Mouse (Mus musculus) midbrain, embryonic 16.5 days (tissue): ENCODE results near the gene Cabin1. TPM values are rescaled to one million over a fixed set of nuclear protein-coding genes. Genes with fewer than 3 reads are reported as not detected.
"Not testable (repeated sequence)": the region's sequence is repeated elsewhere in the genome, so short reads cannot be mapped to it uniquely, and the experiment has no call there.

Source experiments
- ATAC-seq: fragments of 200-750 bp; cut with Nextera tagmentation; 2 replicates; pipeline ENCODE4 v1.8.0; 2017; ENCODE audit warnings: moderate TSS enrichment
- H3K27ac ChIP-seq: fragments of 300-500 bp; sonication (generic); 2 replicates; pipeline ENCODE4 v1.5.1; 2014; ENCODE audit warnings: mild to moderate bottlenecking, low read length, mixed read lengths
- H3K27me3 ChIP-seq: fragments of 300-500 bp; sonication (generic); 2 replicates; pipeline ENCODE4 v1.6.1; 2014; ENCODE audit warnings: low read depth, low read length, mixed read lengths; ENCODE audit not compliant: control insufficient read depth, insufficient read depth
- H3K36me3 ChIP-seq: fragments of 300-500 bp; sonication (generic); 2 replicates; pipeline ENCODE4 v1.6.1; 2014; ENCODE audit warnings: mild to moderate bottlenecking, low read length, moderate library complexity, mixed read lengths; ENCODE audit not compliant: control insufficient read depth, insufficient read depth
- H3K4me1 ChIP-seq: fragments of 300-500 bp; sonication (generic); 2 replicates; pipeline ENCODE4 v1.6.1; 2014; ENCODE audit warnings: mild to moderate bottlenecking, low read length, mixed read lengths; ENCODE audit not compliant: control insufficient read depth, insufficient read depth
- H3K4me2 ChIP-seq: fragments of 300-500 bp; sonication (generic); 2 replicates; pipeline ENCODE4 v1.6.1; 2014; ENCODE audit warnings: mild to moderate bottlenecking, low read length, mixed read lengths
- H3K4me3 ChIP-seq: fragments of 300-500 bp; sonication (generic); 2 replicates; pipeline ENCODE4 v1.5.1; 2014; ENCODE audit warnings: low read depth, mild to moderate bottlenecking, low read length, moderate library complexity, mixed read lengths
- H3K9ac ChIP-seq: fragments of 300-500 bp; sonication (generic); 2 replicates; pipeline ENCODE4 v1.6.1; 2014; ENCODE audit warnings: low read depth, low read length, mixed read lengths
- H3K9me3 ChIP-seq: fragments of 300-500 bp; sonication (generic); replicated peaks from 2 replicates; pipeline ENCODE4 v1.6.1; 2014; ENCODE audit warnings: mild to moderate bottlenecking, low read length, mixed read lengths; ENCODE audit not compliant: control insufficient read depth, poor library complexity, severe bottlenecking
- WGBS: fragments of 180-500 bp; shearing (Covaris S2); extraction: QIAGEN DNeasy Blood & Tissue Kit; methylation state at CpG from one replicate; pipeline ENCODE4 v1.1.7; 2014; 5-methylcytosine and 5-hydroxymethylcytosine counted together
- polyA plus RNA-seq: library from polyadenylated mRNA; unstranded; fragments of >200 nt; fragmentation: Nextera tagmentation; extraction: Ambion mirVana; gene quantifications from 2 replicates; pipeline ENCODE4 v1.2.1, GENCODE M21; 2015

Gene Cabin1
- polyA plus RNA-seq, 1 experiment from 2014 or later = 32.7 TPM

DNA sequence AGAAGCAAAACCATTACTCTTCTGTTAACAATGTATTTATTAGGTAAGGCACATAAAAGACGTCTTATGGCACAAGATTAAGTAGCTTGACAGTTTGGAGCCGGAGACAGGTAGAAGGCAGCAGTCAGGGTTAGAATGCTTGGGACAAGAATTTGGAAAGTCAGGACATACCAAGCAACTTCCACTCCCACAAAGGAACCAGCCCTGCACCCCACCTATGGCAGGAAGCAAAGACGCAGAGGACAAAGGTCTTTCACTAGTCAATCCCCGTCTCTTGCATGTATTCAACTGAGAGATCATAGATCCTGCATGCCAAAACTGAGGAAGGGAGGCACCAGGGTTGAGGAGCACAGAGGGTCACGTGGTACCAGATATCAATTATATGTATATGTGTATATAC lies 10.0 kb upstream of the Cabin1 start:
- no peak overlapping the region for H3K4me3 ChIP-seq
- 0 out of 2 replicates have a peak, but pooled peaks cover 2% of the 10 kb centered on the region for H3K9me3 ChIP-seq
- 93% methylated on average over 5 of the region's 5 CpGs for WGBS

DNA sequence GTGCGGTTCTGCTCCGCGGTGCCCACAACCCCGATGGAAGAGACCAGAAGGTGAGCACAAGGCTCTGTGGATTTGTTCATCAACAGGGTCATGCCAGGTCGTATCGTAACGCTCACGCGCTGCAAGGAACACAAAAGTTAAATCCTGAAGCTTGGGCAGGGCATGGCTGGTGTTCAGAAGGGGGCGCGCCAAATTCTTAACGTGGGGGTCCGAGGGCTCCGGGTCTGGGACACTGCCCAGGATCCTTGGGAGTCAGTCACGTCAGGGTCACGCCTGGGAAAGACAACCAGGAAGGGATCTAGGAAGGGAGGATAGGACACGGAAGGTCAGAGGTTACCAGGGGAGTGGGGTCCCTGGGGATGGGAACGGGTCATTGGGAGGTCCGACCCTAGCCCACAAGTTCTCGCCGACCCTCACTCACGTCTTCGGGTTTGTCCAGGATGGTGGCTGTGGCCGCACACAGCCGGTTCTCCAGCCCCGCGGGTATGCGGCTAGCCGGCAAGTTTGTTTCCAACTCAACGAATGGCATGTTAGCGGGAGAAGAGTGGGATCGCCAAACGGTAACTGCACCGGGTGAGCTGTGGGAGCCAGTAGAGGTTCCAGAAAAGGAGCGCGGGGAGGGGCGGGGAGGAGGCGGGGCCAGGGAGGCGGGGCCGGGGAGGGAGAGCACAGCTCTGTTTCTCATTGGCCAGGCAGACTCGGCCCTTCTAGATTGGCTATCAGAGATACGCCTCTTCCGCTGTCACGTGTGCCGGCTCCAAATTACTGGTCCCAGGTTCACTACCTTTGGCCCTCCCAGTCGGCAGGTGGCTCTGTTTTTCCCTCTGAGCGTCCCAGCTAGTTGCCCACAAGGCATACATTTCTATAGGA lies 8.9 kb upstream of the Cabin1 start, which contains the start of gene Ddt:
Gene Ddt (minus strand): TSS at position 620 of the 870 bp plus-strand sequence.
- peaks cover 5% of the 10 kb centered on the region for H3K4me1 ChIP-seq
- H3K4me2 ChIP-seq = peak within 1 kb of the TSS; percentile 85
- no peaks in the 10 kb centered on the region for H3K9me3 ChIP-seq
- no peak within 1 kb of the TSS for H3K27ac ChIP-seq
- peak within 1 kb of the TSS; percentile 65 for H3K9ac ChIP-seq
- no peaks in the 10 kb centered on the region for H3K36me3 ChIP-seq
- H3K4me3 ChIP-seq = peak within 1 kb of the TSS; percentile 57
- WGBS = under 1% methylated on average over 46 of the region's 47 CpGs
- H3K27me3 ChIP-seq = peaks cover 11% of the 10 kb centered on the region; the same call in 1 of the 2 replicates
- ATAC-seq = peak; percentile 97

More for the DNA sequence above, 10.0 kb upstream of the Cabin1 start:
- H3K4me1 ChIP-seq = peaks cover 5% of the 10 kb centered on the region
- no peak overlapping the region for H3K4me2 ChIP-seq
- H3K36me3 ChIP-seq = no peaks in the 10 kb centered on the region
- H3K27ac ChIP-seq = no peak overlapping the region
- H3K9ac ChIP-seq = no peak overlapping the region
- ATAC-seq = no peak
- peaks cover 12% of the 10 kb centered on the region for H3K27me3 ChIP-seq

DNA sequence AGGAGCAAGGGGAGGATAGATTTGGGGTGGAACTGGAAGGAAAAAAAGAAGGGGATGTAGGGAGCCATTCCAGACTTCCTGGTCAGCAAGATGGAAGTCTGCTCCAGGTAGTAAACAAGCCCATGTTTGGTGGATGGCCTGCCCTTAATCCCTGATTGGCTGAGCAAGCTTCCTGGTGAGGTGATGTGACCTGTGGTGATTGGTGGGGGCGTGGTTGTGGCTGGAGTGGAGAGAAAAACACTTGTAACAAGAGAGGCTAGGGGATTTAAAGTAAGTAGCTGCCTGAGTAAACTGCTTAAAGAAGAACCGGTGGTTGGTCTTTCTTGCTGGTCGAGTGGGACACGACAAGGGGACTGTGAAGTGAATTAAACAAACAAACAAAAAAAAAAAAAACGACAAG lies 3.6 kb upstream of the Cabin1 start:
- 24% methylated on average over 5 of the region's 5 CpGs for WGBS
- H3K27me3 ChIP-seq, H3K9me3 ChIP-seq, H3K4me2 ChIP-seq, H3K27ac ChIP-seq, H3K9ac ChIP-seq, ATAC-seq, H3K36me3 ChIP-seq, H3K4me3 ChIP-seq: not testable (repeated sequence)
- H3K4me1 ChIP-seq = peaks cover 15% of the 10 kb centered on the region

DNA sequence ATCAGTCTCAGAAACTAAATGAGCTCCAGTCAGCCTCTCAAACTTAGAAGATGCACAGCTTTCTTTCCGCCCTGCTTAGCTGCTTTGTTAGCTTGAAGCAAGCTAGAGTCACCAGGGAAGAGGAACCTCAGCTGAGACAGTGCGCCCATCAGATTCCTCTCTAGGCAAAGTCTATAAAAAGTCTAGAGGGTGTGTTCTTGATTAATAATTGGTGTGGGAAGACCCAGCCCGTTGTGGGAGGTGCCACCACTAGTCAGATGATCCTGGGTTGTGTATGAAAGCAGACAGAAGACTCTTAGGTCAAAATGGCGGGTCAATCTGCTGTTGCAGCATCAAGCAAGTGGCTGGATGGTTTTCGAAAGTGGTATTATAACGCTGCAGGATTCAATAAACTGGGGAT lies 2.7 kb upstream of the Cabin1 start:
- no peak for ATAC-seq
- no peak overlapping the region for H3K27ac ChIP-seq
- H3K9ac ChIP-seq = no peak overlapping the region
- no peaks in the 10 kb centered on the region for H3K9me3 ChIP-seq
- H3K4me2 ChIP-seq = no peak overlapping the region
- peaks cover 16% of the 10 kb centered on the region for H3K4me1 ChIP-seq
- no peaks in the 10 kb centered on the region for H3K36me3 ChIP-seq
- H3K4me3 ChIP-seq = no peak overlapping the region
- no peaks in the 10 kb centered on the region for H3K27me3 ChIP-seq
- WGBS = 87% methylated on average over 6 of the region's 6 CpGs

DNA sequence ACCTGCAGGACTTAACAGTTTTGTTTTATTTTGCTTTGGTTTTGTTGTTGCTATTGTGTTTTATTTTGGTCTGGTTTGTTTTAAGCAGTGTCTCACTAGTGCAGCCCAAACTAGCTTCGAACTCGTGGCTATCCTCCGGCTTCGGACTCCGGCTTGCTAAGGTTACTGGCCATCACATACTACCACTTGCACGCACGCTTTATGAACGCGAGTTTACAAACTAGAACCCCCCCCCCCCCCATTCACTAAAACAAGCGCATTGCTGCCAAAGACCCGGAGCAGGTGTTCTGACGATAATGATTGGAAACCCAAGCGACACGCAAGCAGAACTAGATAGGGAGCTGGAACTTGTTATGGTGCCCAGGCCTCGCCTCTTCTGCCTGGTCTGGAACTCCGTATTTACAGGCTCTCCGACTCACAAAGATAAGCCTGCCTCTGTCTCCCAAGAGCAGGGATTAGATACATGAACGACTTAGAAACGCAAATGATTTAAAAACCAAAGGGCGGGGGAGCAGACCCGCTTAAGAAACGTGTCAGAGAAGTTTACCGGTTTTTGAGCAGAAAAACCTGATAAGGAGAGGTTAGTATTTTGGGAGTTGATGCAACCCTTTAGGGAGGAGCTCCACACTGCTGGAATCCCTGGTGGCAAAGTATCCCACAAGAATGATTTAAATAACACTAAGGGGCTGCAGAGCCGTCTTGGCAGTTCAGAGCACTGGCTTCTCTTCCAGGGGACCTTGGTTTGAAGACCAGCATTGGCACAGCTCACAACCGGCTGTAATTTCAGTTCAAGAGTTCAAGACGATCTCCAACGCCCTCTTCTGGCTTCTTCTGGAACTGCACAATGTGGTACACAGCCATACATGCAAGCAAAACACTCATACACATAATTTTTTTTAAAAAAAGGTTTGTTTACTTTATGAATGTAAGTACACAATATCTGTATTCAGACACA lies 655 bp upstream of the Cabin1 start:
- H3K27me3 ChIP-seq = no peaks in the 10 kb centered on the region
- H3K4me3 ChIP-seq = peak overlapping the region; percentile 73
- H3K36me3 ChIP-seq = no peaks in the 10 kb centered on the region; the same call in 1 of the 2 replicates
- no peaks in the 10 kb centered on the region for H3K9me3 ChIP-seq
- H3K27ac ChIP-seq = peak overlapping the region; percentile 33
- WGBS = 1% methylated on average over 27 of the region's 27 CpGs
- peaks cover 22% of the 10 kb centered on the region for H3K4me1 ChIP-seq
- H3K4me2 ChIP-seq = peak overlapping the region; percentile 66
- peak overlapping the region; percentile 58 for H3K9ac ChIP-seq
- ATAC-seq = peak; percentile 59

DNA sequence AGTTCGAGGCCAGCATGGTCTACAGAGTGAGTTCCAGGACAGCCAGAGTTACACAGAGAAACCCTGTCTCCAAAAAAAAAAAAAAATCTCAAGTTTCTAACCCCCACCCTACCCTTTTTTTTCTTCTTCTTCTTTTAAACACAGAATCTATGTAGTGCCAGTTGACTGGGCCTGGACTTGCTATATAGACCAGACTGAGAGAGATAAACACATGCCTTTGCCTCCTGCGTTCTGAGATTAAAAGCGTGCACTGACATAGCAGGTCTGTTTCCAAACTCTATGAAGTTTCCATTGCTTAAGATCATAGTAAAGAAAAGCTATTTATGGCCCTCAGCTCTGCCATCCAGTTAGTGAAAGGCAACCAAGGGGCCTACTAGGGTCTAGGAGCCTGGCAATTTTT lies 1.7 kb downstream of the Cabin1 start:
- Histone ChIP-seq H3K4me2 (peak overlapping the region; percentile 51; the same call in 1 of the 2 replicates), H3K4me3 (no peak overlapping the region), H3K4me1 (peaks cover 22% of the 10 kb centered on the region), H3K27ac (no peak overlapping the region), H3K27me3 (no peaks in the 10 kb centered on the region), H3K36me3 (no peaks in the 10 kb centered on the region; the same call in 1 of the 2 replicates), H3K9me3 (no peaks in the 10 kb centered on the region), H3K9ac (0 out of 2 replicates have a peak overlapping the region, but pooled peaks have one; percentile 10)
- no peak for ATAC-seq
- WGBS = 95% methylated on average over 3 of the region's 3 CpGs

DNA sequence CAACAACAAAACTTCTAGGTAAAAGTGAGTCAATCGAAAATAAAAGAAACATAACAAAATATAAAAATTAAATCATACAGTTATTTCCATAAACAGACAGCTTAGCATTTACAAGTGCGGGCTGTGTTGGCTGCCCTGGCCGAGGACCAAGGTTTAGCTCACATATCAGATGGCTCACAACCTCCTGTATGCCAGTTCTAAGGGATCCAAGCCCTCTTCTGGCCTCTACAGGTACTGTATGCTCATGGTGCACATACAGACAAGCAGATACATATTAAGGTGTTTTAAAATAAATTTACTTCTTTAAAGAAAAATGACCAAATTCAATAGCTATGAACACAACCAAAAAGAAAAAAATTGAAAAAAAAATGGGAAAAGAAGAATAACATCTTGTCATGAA lies 3.8 kb downstream of the Cabin1 start:
- Histone ChIP-seq H3K27ac (no peak overlapping the region), H3K9ac (no peak overlapping the region), H3K9me3 (no peaks in the 10 kb centered on the region), H3K4me1 (peaks cover 22% of the 10 kb centered on the region), H3K4me3 (no peak overlapping the region), H3K4me2 (no peak overlapping the region), H3K36me3 (no peaks in the 10 kb centered on the region; the same call in 1 of the 2 replicates), H3K27me3 (no peaks in the 10 kb centered on the region)
- 96% methylated on average over 3 of the region's 3 CpGs for WGBS
- no peak for ATAC-seq

GRCm38 (mm10) chr10:75756719-75757118 lies 7.4 kb downstream of the Cabin1 start:
- 96% methylated on average over 11 of the region's 11 CpGs for WGBS
- ATAC-seq = no peak

More at GRCm38 (mm10) chr10:75756719-75757118, 7.4 kb downstream of the Cabin1 start:
- no peaks in the 10 kb centered on the region for H3K27me3 ChIP-seq
- H3K4me3 ChIP-seq = no peak overlapping the region
- H3K4me2 ChIP-seq = no peak overlapping the region
- peaks cover 5% of the 10 kb centered on the region for H3K4me1 ChIP-seq
- H3K27ac ChIP-seq = no peak overlapping the region
- H3K36me3 ChIP-seq = peaks cover 13% of the 10 kb centered on the region
- no peaks in the 10 kb centered on the region for H3K9me3 ChIP-seq
- H3K9ac ChIP-seq = no peak overlapping the region
